Mouse (Mus musculus): Measurements from ENCODE around the gene Med15. TPM values are rescaled to one million over a fixed set of nuclear protein-coding genes. Genes with fewer than 3 reads are reported as not detected.

The Med15 gene
- total RNA-seq, 4 experiments from 2014 or later: 72.6 to 84.6 (median 78.3) TPM

GRCm38 (mm10) chr16:17732431-17732830, 260 bp downstream of the Med15 start:
- DNase-seq (ENCODE audit: low spot score in 2 of 2): no peak

- no peak for DNase-seq (ENCODE audit: low spot score in 2 of 2)
Measured at GRCm38 (mm10) chr16:17732021-17732420, 670 bp downstream of the Med15 start.

- no peak for DNase-seq (ENCODE audit: low spot score in 2 of 2)
Measured at GRCm38 (mm10) chr16:17729974-17730373, 2.7 kb downstream of the Med15 start.

- DNase-seq (ENCODE audit: low spot score in 2 of 2): no peak
Measured at GRCm38 (mm10) chr16:17727179-17727861, 5.4 kb downstream of the Med15 start.

- DNase-seq (ENCODE audit: low spot score in 2 of 2): no peak
Measured at GRCm38 (mm10) chr16:17724448-17724847, 8.2 kb downstream of the Med15 start.

- DNase-seq (ENCODE audit: low spot score in 2 of 2): no peak
Measured at GRCm38 (mm10) chr16:17723325-17723626, 9.4 kb downstream of the Med15 start.

- DNase-seq (ENCODE audit: low spot score in 2 of 2): peak; percentile 87 to 88
Measured at GRCm38 (mm10) chr16:17722461-17723324, 10.0 kb downstream of the Med15 start.

GRCm38 (mm10) chr16:17721822-17722460, 10.8 kb downstream of the Med15 start:
- DNase-seq (ENCODE audit: low spot score in 2 of 2): peak in 1 of 2 experiments; percentile 23

GRCm38 (mm10) chr16:17721114-17721808, 11.4 kb downstream of the Med15 start:
- DNase-seq (ENCODE audit: low spot score in 2 of 2): no peak

- DNase-seq (ENCODE audit: low spot score in 2 of 2): no peak
Measured at GRCm38 (mm10) chr16:17717791-17718190, 14.9 kb downstream of the Med15 start.

- DNase-seq (ENCODE audit: low spot score in 2 of 2): no peak
Measured at GRCm38 (mm10) chr16:17707541-17707940, 25.1 kb downstream of the Med15 start.

GRCm38 (mm10) chr16:17701043-17701405, 31.7 kb downstream of the Med15 start:
- no peak for DNase-seq (ENCODE audit: low spot score in 2 of 2)

- DNase-seq (ENCODE audit: low spot score in 2 of 2): no peak
Measured at GRCm38 (mm10) chr16:17700386-17701042, 32.2 kb downstream of the Med15 start.

- no peak for DNase-seq (ENCODE audit: low spot score in 2 of 2)
Measured at GRCm38 (mm10) chr16:17694860-17695259, 37.8 kb downstream of the Med15 start.

GRCm38 (mm10) chr16:17669886-17670285, 62.8 kb downstream of the Med15 start:
- no peak for DNase-seq (ENCODE audit: low spot score in 2 of 2)

GRCm38 (mm10) chr16:17665568-17665967, 67.1 kb downstream of the Med15 start:
- DNase-seq (ENCODE audit: low spot score in 2 of 2): no peak

- no peak for DNase-seq (ENCODE audit: low spot score in 2 of 2)
Measured at GRCm38 (mm10) chr16:17656212-17656871, 76.3 kb downstream of the Med15 start.

GRCm38 (mm10) chr16:17654188-17654795, 78.4 kb downstream of the Med15 start:
- DNase-seq (ENCODE audit: low spot score in 2 of 2): no peak

GRCm38 (mm10) chr16:17653601-17654000, 79.1 kb downstream of the Med15 start:
- DNase-seq (ENCODE audit: low spot score in 2 of 2): no peak

- no peak for DNase-seq (ENCODE audit: low spot score in 2 of 2)
Measured at GRCm38 (mm10) chr16:17652607-17653006, 80.1 kb downstream of the Med15 start.

Measured in layer of hippocampus, adult 8-10 months (tissue).